Mouse (Mus musculus) Muller cell, postnatal 12 days (primary cell): Measurements from ENCODE around the gene Edar.

Source experiments
- DNase-seq: peaks from one replicate; pipeline ENCODE4 v3.0.0-alpha.2; 2015; ENCODE audit errors: inconsistent ontology term

Gene Edar

DNA sequence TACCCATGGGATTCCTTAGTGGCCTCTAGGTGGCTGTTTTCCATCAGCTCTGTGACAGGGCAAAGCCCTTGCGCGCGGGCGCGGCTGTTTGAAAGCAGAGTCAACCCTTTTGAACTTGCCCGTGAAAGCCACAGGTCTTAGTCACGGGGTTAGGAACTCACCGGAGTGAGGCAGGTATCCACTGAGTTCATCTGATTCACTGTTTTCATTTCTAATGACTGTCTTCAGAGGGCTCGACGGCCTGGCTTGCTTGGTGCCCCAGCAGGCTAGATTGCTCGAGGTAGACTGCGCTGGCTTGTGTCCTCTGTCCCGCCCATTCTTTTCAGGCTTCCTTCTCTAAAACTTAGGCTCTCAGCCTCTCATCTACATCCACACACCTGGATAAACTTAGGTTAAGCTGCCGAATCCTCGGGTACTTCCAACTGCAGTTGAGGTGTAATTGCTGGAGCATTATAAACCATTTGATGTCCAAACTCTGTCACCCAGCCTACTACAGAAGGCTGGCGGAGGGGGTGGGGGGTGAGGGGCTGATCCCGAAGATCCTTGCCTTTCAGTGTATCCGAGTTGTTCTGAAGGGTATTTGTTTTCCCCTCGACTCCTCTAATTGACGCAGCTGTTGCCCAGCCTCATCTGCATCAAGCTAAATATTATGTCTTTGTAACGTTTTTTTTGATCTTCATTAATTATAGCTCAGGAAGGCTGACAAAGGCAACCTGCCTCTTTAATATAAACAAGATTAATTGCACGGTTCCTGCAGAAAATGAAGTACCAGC lies 24.0 kb downstream of the Edar start:
- DNase-seq = peak; percentile 14

GRCm38 (mm10) chr10:58648787-58649186 lies 26.7 kb downstream of the Edar start:
- DNase-seq = no peak

DNA sequence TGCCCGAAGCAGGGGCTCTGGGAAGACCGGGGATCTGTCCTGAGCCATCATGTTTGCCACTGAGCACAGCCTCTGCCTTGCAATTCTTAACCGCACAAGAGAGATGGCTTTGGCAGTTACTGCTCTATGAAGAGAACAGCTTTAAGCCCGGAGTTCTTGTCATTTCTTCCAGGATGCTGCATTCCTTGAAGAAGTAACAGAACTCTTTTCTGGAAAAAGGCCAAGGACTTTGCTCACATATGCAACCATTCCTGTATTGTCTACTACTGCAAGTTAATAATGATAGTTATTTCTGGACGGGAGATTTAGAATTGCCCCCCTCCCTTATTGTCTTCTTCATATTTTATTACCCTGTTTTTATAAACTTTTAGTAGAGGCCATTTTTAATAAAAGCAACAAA lies 30.8 kb downstream of the Edar start:
- DNase-seq = no peak

GRCm38 (mm10) chr10:58644194-58644593 lies 31.3 kb downstream of the Edar start:
- DNase-seq = no peak

DNA sequence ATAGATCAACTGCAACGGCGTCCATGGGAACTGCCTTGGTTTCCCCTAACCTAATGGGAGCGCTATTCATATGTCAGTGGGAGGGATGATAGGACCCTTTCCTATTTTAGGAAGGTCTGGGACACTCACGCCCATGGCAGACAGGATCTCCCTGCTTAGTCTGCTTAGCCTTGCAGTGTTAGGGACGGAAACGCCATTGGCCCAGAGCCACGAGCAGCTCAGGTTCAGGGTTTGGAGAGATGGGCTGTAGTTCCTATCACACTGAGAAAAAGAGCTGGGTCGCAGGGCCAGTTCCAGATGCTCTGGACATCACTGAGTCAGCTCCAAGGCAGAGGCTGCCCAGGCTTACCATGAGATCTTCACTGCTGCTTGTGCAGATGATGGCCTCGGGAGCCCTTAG lies 32.5 kb downstream of the Edar start:
- no peak for DNase-seq

GRCm38 (mm10) chr10:58641631-58642030 lies 33.8 kb downstream of the Edar start:
- no peak for DNase-seq

GRCm38 (mm10) chr10:58640446-58641400 lies 34.7 kb downstream of the Edar start:
- no peak for DNase-seq

DNA sequence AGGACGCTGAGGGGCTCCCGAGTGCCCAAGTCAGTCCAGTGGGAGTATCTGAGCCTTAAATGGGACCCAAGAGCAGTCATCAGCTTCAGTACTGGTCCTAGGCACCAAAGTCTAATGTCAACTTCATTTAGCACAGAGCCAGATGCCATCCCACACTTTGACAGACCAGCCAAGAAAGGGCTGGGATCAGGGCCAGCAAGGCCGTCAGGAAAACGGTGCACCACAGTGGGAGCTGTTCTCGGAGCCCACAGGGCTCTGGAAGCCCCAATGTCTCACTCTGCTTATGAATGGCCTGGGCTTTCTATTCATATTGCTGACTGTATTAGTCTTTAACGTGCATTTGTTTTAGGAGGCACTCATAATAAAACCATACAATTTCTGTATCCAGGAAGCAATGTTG lies 36.2 kb downstream of the Edar start:
- DNase-seq = peak; percentile 27

DNA sequence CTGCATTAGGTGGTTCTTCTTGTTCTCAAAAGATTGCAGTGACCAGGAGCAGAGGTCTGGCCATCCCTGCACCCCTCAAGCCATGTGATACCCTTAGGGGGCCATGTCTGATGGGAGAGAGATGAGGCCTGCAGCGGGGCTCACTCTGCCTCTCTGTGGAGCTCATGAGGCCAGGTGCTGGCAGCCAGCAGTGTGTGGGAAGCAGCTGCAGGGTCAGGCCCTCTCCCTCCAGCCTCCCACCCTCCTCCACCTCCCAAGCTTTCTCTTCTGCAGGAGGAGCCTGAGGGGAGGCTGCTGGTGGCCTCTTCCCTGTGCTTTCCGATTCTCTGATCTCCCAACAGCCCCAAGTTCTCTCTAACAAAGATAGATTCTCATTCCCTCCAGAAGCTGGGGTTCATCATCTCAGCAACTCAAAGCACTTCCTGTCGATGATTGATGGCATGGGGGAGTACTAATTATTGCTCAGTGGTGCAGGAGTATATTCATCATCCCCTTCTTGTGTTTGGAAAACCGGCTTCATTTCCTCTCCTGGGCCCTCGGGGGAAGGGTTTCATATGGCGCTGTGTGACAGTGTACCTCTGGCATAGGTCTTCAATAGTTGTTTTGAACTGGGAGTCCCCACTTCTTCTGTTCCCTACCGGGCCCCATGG lies 38.9 kb downstream of the Edar start:
- no peak for DNase-seq

- DNase-seq = no peak
Measured at GRCm38 (mm10) chr10:58633507-58633906, 41.9 kb downstream of the Edar start.

DNA sequence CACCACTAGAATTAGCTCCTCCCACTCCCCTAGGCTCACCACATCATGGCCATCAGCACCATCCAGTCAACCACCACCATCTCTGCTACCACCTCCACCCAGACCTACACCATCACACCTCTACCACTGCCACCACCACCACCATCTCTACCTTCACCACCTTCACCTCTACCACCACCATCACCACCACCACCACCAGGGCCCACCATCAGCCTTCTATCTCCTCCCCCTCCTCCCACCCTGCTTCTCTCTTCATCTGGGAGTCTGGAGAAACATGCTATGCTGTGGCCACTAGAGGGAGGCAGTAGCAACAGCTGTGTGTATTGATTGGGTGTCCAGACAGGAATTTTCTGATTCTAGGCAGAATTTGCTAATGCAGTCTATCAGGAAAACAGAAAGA lies 47.9 kb downstream of the Edar start:
- peak; percentile 21 for DNase-seq

GRCm38 (mm10) chr10:58624848-58625711 lies 50.4 kb downstream of the Edar start:
- no peak for DNase-seq

- no peak for DNase-seq
Measured at GRCm38 (mm10) chr10:58619266-58619665, 56.2 kb downstream of the Edar start.

DNA sequence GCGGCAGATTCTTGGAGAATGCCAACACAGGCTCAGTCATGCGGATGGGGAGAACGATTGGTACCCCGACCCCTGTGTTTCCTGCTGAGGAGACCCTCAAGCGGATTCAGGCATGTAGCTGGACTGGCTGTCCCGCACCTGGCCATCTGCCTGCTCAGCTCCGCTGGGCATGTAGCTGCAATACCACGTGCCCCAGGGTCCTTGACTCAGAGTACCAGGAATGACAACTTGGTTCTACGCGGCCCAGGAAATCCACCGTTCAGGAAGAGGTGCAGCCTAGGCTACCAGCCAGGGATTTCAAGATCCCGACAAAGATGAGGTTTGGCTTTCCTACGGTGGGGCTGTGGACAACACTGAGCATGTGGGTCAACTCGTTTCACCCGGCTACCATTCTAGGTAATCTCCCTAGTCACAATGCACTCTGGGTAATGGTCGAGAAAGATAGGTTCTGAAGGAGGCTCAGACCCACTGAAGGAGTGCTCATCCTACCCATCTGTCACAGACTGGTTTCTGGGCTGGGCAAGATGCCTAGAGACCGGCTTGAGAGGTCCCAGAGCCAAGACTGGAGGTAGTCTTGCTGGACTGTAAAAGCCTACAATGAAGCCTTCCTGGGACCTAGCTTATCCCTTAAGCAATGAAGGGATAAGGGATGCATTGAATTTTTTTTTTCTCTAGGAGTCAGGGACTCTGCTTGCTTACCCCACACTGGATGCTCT lies 56.8 kb downstream of the Edar start:
- no peak for DNase-seq

GRCm38 (mm10) chr10:58616565-58616964 lies 58.9 kb downstream of the Edar start:
- DNase-seq = no peak

DNA sequence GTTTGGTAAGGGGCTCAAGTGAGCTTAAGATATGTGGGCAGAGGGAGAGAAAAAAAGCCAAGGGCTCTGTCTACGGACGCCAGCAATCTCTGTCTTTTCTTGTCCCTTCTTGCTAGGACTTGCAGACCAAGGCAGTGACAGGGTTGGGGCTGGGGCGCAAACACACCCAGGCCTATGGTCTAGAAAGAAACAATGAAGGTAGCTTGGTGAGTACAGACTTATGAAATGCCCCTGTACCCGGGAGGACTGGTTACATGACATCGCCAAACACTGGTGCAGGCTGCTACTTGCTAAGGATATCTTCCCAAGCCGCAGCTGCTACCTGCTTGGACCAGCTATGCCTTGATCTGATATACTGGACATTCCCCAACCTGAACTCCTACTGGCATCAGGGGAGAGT lies 60.9 kb downstream of the Edar start:
- DNase-seq = no peak

DNA sequence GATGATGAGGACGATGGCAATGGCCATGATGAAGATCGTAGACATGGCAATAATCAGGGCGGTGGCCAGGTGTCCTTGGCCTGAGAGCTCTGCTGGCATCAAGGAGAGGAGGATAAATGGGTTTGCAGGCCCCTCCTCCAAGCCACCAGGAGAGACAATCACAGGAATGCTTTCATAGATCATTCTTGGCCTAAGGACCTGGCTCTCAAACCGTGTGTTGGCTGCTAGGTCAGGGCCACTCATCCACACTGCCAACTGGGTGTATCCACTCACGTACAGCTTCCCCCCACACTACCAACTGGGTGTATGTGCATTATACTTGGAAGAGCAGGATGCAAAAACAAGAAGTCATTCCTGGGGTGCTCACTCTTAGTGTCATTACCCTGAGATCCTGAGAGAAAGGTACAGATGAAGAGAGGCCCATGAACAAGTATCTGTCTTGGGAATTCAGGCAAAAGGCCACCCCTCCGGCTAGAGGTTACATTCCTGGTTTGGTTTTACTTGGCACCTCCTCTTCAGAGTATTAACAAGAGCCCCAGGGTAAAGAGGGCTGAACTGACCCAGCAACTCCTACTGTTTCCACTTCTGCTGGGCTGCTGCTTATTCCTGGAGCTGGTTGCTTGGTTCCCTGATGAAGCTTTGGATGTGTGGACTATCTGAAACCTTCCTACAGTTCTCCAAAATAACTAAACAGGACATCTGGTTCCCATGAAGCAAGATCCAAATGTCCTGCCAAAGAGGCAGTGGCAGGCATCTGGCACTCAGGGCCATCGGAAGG lies 64.8 kb downstream of the Edar start:
- peak; percentile 54 for DNase-seq

DNA sequence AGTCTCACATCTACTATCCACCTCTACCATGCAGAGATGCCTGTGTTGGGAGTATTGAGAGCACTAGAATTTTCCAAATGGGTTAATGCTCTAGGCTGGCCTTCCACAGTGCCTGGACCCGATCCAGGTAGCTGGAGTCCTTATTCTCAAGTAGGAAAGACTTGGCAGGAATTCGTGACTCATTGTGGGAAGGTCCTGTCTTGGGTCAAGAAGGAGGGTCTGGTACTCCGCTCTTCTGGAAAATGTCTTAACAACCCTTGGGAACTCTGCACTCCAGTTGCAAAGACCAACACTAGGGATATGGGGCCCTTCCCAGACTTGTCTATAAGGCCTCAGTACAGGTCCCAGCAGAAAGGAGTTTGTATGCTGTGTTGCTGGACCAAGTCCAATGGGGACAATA lies 66.6 kb downstream of the Edar start:
- no peak for DNase-seq

DNA sequence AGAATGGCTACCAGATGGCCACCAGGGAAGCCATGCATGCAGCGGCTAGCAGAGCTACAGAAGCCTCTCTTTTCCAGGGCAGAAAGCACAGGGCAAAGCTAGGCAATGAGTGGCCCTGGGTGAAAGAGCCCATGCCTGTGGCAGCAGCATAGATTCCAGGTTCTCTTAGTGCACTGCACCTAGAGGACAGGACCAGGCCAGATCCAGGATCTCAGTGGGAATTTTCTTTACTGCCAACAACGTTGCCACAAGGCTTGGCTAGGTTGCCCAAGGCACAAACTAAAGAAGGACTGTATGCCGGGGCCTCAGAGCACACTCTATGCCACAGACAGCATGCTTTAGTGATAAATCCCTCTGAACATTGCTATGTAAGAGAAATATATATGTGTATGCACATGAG lies 69.1 kb downstream of the Edar start:
- DNase-seq = no peak

DNA sequence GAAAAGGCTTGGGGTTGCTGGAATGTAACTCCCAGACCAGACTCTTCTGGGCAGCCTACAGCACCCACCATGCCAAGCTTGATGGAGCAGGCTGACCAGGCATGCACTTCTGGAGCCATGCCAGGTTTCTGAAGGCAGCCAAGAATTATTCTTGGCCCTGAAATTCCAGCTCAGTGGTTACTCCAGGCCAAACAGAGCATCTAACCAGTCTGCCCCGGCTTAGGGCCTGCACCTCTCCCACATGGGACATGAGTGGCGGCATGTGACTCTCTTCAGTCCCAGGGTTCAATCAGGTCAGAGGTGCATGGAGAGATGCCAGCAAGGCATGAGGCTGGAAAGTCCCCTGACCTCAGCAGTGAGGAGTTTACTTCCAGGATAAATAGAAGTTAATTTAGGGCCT lies 70.7 kb downstream of the Edar start:
- DNase-seq = peak; percentile 86
